9 mouse cellular contexts compared by ENCODE assay signal in genomic region chr6:148599473-148599872, GRCm38 (mm10).
DNase-seq lines count a peak whose midpoint lies in the region; ATAC-seq and TF ChIP-seq lines count a peak whose summit lies in the region.
"Had no signal": no experiment of that assay in that cellular context is flagged by ENCODE, and none has a peak within 500 bp of the region (broad histone marks: within the 10 kb centered on the region; RNA-seq: fewer than 3 reads in every experiment).

No protein-coding gene starts in this region.

- H3K27me3 ChIP-seq in hindbrain, embryonic 10.5 days (ENCODE audit: insufficient read depth, poor library complexity, severe bottlenecking): no peaks in the 10 kb centered on the region
- H3K27me3 ChIP-seq in hindbrain, postnatal 0 days (ENCODE audit: insufficient read depth, low read length): no peaks in the 10 kb centered on the region
- no peaks in the 10 kb centered on the region for H3K27me3 ChIP-seq in forebrain, embryonic 11.5 days (ENCODE audit: control insufficient read depth, insufficient read depth, low read length)
- H3K27me3 ChIP-seq in forebrain, postnatal 0 days (ENCODE audit: insufficient read depth, low read length): no peaks in the 10 kb centered on the region
- no peaks in the 10 kb centered on the region for H3K27me3 ChIP-seq in limb, embryonic 14.5 days (ENCODE audit: control insufficient read depth, insufficient read depth, low read length)
- H3K27me3 ChIP-seq in cerebellum, adult 2 months (ENCODE audit: control insufficient read depth, insufficient read depth, low read length): no peaks in the 10 kb centered on the region; the same call in 1 of the 2 replicates

- no peak overlapping the region for H3K4me2 ChIP-seq in hindbrain, postnatal 0 days (ENCODE audit: low read depth, low read length)
- H3K4me2 ChIP-seq in forebrain, embryonic 11.5 days (ENCODE audit: low read depth, low read length, severe bottlenecking): no peak overlapping the region; the same call in 1 of the 2 replicates
- peak overlapping the region; percentile 35; the same call in 1 of the 2 replicates for H3K4me2 ChIP-seq in forebrain, postnatal 0 days (ENCODE audit: low read depth)
- H3K4me2 ChIP-seq in limb, embryonic 14.5 days (replicated peaks; ENCODE audit: low read depth, low read length, severe bottlenecking): peak overlapping the region; percentile 45; the same call in 1 of the 2 replicates

- H3K27ac ChIP-seq in hindbrain, embryonic 10.5 days: peak overlapping the region; percentile 78; the same call in 1 of the 2 replicates
- no peak overlapping the region for H3K27ac ChIP-seq in hindbrain, postnatal 0 days
- no peak overlapping the region for H3K27ac ChIP-seq in forebrain, embryonic 11.5 days (ENCODE audit: low read depth, low read length)
- H3K27ac ChIP-seq in forebrain, postnatal 0 days (ENCODE audit: low read depth, low read length): no peak overlapping the region
- no peak overlapping the region for H3K27ac ChIP-seq in limb, embryonic 14.5 days (replicated peaks; ENCODE audit: low read depth, low read length)
- no peak overlapping the region for H3K27ac ChIP-seq in cerebellum, adult 2 months (ENCODE audit: insufficient read depth, low read length)

- WGBS in hindbrain, embryonic 10.5 days: 74% methylated on average over 4 of the region's 4 CpGs
- WGBS in hindbrain, postnatal 0 days: 80% methylated on average over 4 of the region's 4 CpGs
- WGBS in forebrain, embryonic 11.5 days: 67% methylated on average over 4 of the region's 4 CpGs
- WGBS in forebrain, postnatal 0 days: 72% methylated on average over 4 of the region's 4 CpGs
- 64% methylated on average over 4 of the region's 4 CpGs for WGBS in limb, embryonic 14.5 days
- WGBS in cerebellum, adult 2 months: 93% methylated on average over 4 of the region's 4 CpGs

- peaks cover 16% of the 10 kb centered on the region for H3K4me1 ChIP-seq in hindbrain, embryonic 10.5 days (replicated peaks)
- H3K4me1 ChIP-seq in hindbrain, postnatal 0 days (ENCODE audit: insufficient read depth, low read length): peaks cover 3% of the 10 kb centered on the region; the same call in 1 of the 2 replicates
- peaks cover 5% of the 10 kb centered on the region for H3K4me1 ChIP-seq in forebrain, embryonic 11.5 days (replicated peaks; ENCODE audit: control insufficient read depth, insufficient read depth, low read length)
- H3K4me1 ChIP-seq in forebrain, postnatal 0 days (ENCODE audit: insufficient read depth): peaks cover 8% of the 10 kb centered on the region; the same call in 1 of the 2 replicates
- peaks cover 20% of the 10 kb centered on the region; the same call in 1 of the 2 replicates for H3K4me1 ChIP-seq in limb, embryonic 14.5 days (ENCODE audit: control insufficient read depth, insufficient read depth, low read length)
- no peaks in the 10 kb centered on the region for H3K4me1 ChIP-seq in cerebellum, adult 2 months (ENCODE audit: control insufficient read depth, insufficient read depth, low read length)

- ATAC-seq in hindbrain, postnatal 0 days: no peak; the same call in 1 of the 2 replicates
- peak; percentile 49 for ATAC-seq in forebrain, embryonic 11.5 days (replicated peaks; ENCODE audit: low FRiP score)
- ATAC-seq in forebrain, postnatal 0 days: no peak
- no peak for ATAC-seq in limb, embryonic 14.5 days (ENCODE audit: low FRiP score, low read depth)
- ATAC-seq: activated CD4-positive, CD25-positive, alpha-beta regulatory T cell, adult 4 months had no signal

- H3K9ac ChIP-seq in hindbrain, postnatal 0 days (replicated peaks; ENCODE audit: low read length): no peak overlapping the region
- no peak overlapping the region for H3K9ac ChIP-seq in forebrain, embryonic 11.5 days (ENCODE audit: low read length)
- H3K9ac ChIP-seq in forebrain, postnatal 0 days: no peak overlapping the region
- H3K9ac ChIP-seq in limb, embryonic 14.5 days (ENCODE audit: low read depth, low read length, severe bottlenecking): no peak overlapping the region

- TF ChIP-seq CTCF in hindbrain, postnatal 0 days (IDR thresholded peaks at IDR 0.05; ENCODE audit: low read depth): no peak
- no peak for TF ChIP-seq CTCF in forebrain, postnatal 0 days (IDR thresholded peaks at IDR 0.05; ENCODE audit: low read depth)
- TF ChIP-seq CTCF in cerebellum, adult 2 months (IDR thresholded peaks at IDR 0.05; ENCODE audit: borderline replicate concordance, insufficient read depth, low read depth, low read length): no peak

- no peaks in the 10 kb centered on the region for H3K9me3 ChIP-seq in hindbrain, embryonic 10.5 days
- no peaks in the 10 kb centered on the region for H3K9me3 ChIP-seq in hindbrain, postnatal 0 days (ENCODE audit: low read length)
- H3K9me3 ChIP-seq in forebrain, embryonic 11.5 days (ENCODE audit: control insufficient read depth, low read length): no peaks in the 10 kb centered on the region
- no peaks in the 10 kb centered on the region for H3K9me3 ChIP-seq in forebrain, postnatal 0 days (ENCODE audit: low read length)
- no peaks in the 10 kb centered on the region for H3K9me3 ChIP-seq in limb, embryonic 14.5 days (ENCODE audit: control insufficient read depth, low read length)

- no peak for DNase-seq in hindbrain, embryonic 10.5 days (ENCODE audit: low spot score)
- DNase-seq in hindbrain, postnatal 0 days (ENCODE audit: low spot score): no peak
- no peak for DNase-seq in forebrain, embryonic 11.5 days (ENCODE audit: low spot score)
- no peak for DNase-seq in forebrain, postnatal 0 days
- no peak for DNase-seq in limb, embryonic 14.5 days (ENCODE audit: low spot score)
- no peak for DNase-seq in cerebellum, adult 2 months
- no peak for DNase-seq in MN1 (ENCODE audit: low spot score)
- DNase-seq: cerebellum, adult 8-10 months had no signal

- no peaks in the 10 kb centered on the region for H3K36me3 ChIP-seq in hindbrain, embryonic 10.5 days
- no peaks in the 10 kb centered on the region for H3K36me3 ChIP-seq in hindbrain, postnatal 0 days (ENCODE audit: insufficient read depth, low read length)
- H3K36me3 ChIP-seq in forebrain, embryonic 11.5 days (ENCODE audit: control insufficient read depth, insufficient read depth, low read length): no peaks in the 10 kb centered on the region
- H3K36me3 ChIP-seq in forebrain, postnatal 0 days (ENCODE audit: insufficient read depth): no peaks in the 10 kb centered on the region
- H3K36me3 ChIP-seq in limb, embryonic 14.5 days (ENCODE audit: control insufficient read depth, insufficient read depth, low read length): no peaks in the 10 kb centered on the region

- no peak for TF ChIP-seq POLR2A in limb, embryonic 14.5 days (IDR thresholded peaks at IDR 0.05; ENCODE audit: borderline replicate concordance, extremely low read depth, insufficient read depth, insufficient read length)
- no peak for TF ChIP-seq POLR2A in cerebellum, adult 2 months (IDR thresholded peaks at IDR 0.05; ENCODE audit: borderline replicate concordance, insufficient read depth, low read length)

- H3K4me3 ChIP-seq in hindbrain, embryonic 10.5 days: no peak overlapping the region
- no peak overlapping the region for H3K4me3 ChIP-seq in hindbrain, postnatal 0 days (ENCODE audit: low read length)
- no peak overlapping the region for H3K4me3 ChIP-seq in forebrain, embryonic 11.5 days (ENCODE audit: low read depth, low read length)
- H3K4me3 ChIP-seq in forebrain, postnatal 0 days (ENCODE audit: low read depth, low read length): no peak overlapping the region
- H3K4me3 ChIP-seq in limb, embryonic 14.5 days (replicated peaks; ENCODE audit: low read length): no peak overlapping the region
- no peak overlapping the region for H3K4me3 ChIP-seq in cerebellum, adult 2 months (replicated peaks; ENCODE audit: insufficient read depth, low read depth, low read length)

Comparison
In these comparisons a context has a peak if more than half of its experiments do, and no peak if none do; other contexts are left out.
1. H3K4me2 ChIP-seq: peak in forebrain, postnatal 0 days (single experiment) and limb, embryonic 14.5 days (single experiment); none in hindbrain, postnatal 0 days (single experiment) and forebrain, embryonic 11.5 days (single experiment).